Mouse (Mus musculus) liver, embryonic 14.5 days (tissue): ENCODE measurements around the gene Scn1b.

Experiments used
- CTCF ChIP-seq: IDR thresholded peaks from 2 replicates; pipeline ENCODE4 v1.5.1; 2016; ENCODE audit warnings: antibody characterized with exemption, low read depth, control low read depth
- EP300 ChIP-seq: IDR thresholded peaks from 2 replicates; pipeline ENCODE4 v1.6.1; 2016; ENCODE audit warnings: antibody characterized with exemption, low read depth

DNA sequence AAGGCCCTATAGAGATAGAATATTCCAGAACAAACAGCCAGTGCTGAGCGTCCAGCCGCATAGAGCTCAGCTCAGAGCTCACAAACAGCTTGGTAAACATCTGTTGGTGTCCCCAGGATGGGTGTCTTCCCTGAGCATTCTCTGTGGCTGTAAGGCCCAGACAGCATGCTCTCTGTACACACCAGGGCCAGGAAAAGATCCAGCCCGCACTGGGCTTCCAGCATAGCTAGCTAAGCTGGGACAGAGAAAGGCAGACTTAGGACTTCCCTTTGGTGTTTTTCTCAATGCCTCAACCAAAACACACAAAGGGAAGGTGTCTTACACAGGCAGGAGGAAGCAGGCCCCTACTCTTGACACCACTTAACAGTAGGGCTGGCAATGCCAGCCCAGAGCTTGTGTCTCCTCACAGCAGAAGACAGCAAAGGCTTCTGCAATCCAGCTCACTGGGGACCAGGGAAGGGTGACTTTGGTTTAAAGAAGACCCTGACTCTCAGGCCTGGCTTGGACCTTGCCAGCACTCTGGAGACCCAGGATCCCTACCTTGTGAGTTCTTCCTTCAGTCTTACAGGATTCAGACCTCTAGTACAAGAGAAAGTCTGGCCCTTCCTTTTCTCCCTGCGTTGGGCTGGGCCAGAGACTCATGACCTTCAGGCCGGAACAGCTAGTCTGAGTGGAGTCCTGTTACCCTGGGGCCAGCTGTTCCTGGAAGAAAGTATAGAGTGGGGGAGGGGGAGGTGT lies 28.7 kb upstream of the Scn1b start, which contains the start of gene Gramd1a:
- TF ChIP-seq EP300: no peak
- TF ChIP-seq CTCF: no peak
